Mouse (Mus musculus) lung, postnatal 0 days (tissue): Measurements from ENCODE around the gene Stat4.

Experiments used
- CTCF ChIP-seq: IDR thresholded peaks from 2 replicates; pipeline ENCODE4 v1.5.1; 2016; ENCODE audit warnings: antibody characterized with exemption, mild to moderate bottlenecking
- EP300 ChIP-seq: IDR thresholded peaks from 2 replicates; pipeline ENCODE4 v1.6.1; 2016; ENCODE audit warnings: antibody characterized with exemption, mild to moderate bottlenecking, control low read depth

DNA sequence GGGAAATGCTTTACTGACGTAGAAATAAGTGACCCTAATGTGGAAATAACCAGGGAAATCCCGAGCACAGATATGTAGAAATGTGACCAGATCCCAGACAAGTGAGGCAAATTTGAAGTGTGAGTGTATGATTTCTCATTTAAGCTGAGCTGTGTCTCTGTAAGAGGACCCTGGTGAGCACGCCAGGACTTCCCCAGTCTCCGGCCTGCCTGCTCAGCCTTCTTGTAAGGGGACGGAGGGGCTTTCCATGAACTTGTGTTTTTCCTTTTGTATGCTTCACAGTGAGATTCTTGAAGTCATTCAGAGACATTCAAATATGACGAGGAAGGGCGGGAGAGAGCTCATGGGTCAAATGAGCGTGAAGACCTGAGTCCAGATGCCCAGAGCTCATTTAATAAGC is 146.3 kb downstream of the Stat4 start:
- TF ChIP-seq CTCF (no peak), EP300 (no peak)
